Mouse (Mus musculus) forebrain, embryonic 11.5 days (tissue): ENCODE data around the gene 4931406C07Rik. TPM values are rescaled to one million over a fixed set of nuclear protein-coding genes. Genes with fewer than 3 reads are reported as not detected.

ENCODE experiments used
- ATAC-seq: fragments of 200-750 bp; cut with Nextera tagmentation; replicated peaks from 2 replicates; pipeline ENCODE4 v1.8.0; 2017; ENCODE audit warnings: moderate TSS enrichment; ENCODE audit not compliant: low FRiP score
- DNase-seq: peaks from one replicate; pipeline ENCODE4 v3.0.0-alpha.2; 2017; ENCODE audit warnings: low spot score
- H3K27ac ChIP-seq: fragments of 300-500 bp; sonication (generic); 2 replicates; pipeline ENCODE4 v1.5.1; 2014; ENCODE audit warnings: low read depth, low read length
- H3K27me3 ChIP-seq: fragments of 300-500 bp; sonication (generic); 2 replicates; pipeline ENCODE4 v1.6.1; 2014; ENCODE audit warnings: mild to moderate bottlenecking, low read length, mixed read lengths; ENCODE audit not compliant: control insufficient read depth, insufficient read depth
- H3K36me3 ChIP-seq: fragments of 300-500 bp; sonication (generic); 2 replicates; pipeline ENCODE4 v1.6.1; 2014; ENCODE audit warnings: mild to moderate bottlenecking, low read length, moderate library complexity, mixed read lengths; ENCODE audit not compliant: control insufficient read depth, insufficient read depth
- H3K4me1 ChIP-seq: fragments of 300-500 bp; sonication (generic); replicated peaks from 2 replicates; pipeline ENCODE4 v1.6.1; 2014; ENCODE audit warnings: low read length, mixed read lengths; ENCODE audit not compliant: control insufficient read depth, insufficient read depth
- H3K4me2 ChIP-seq: fragments of 300-500 bp; sonication (generic); 2 replicates; pipeline ENCODE4 v1.6.1; 2014; ENCODE audit warnings: low read depth, mild to moderate bottlenecking, low read length, moderate library complexity, mixed read lengths; ENCODE audit not compliant: severe bottlenecking
- H3K4me3 ChIP-seq: fragments of 300-500 bp; sonication (generic); 2 replicates; pipeline ENCODE4 v1.5.1; 2014; ENCODE audit warnings: low read depth, low read length
- H3K9ac ChIP-seq: fragments of 300-500 bp; sonication (generic); 2 replicates; pipeline ENCODE4 v1.6.1; 2014; ENCODE audit warnings: low read length
- H3K9me3 ChIP-seq: fragments of 300-500 bp; sonication (generic); 2 replicates; pipeline ENCODE4 v1.6.1; 2016; ENCODE audit warnings: low read length, mixed read lengths; ENCODE audit not compliant: control insufficient read depth
- WGBS: fragments of 180-500 bp; shearing (Covaris S2); extraction: QIAGEN DNeasy Blood & Tissue Kit; methylation state at CpG from one replicate; pipeline ENCODE4 v1.1.7; 2014; 5-methylcytosine and 5-hydroxymethylcytosine counted together
- polyA plus RNA-seq: library from polyadenylated mRNA; unstranded; fragments of >200 nt; fragmentation: Nextera tagmentation; extraction: Ambion mirVana; gene quantifications from 2 replicates; pipeline ENCODE4 v1.2.1, GENCODE M21; 2014

4931406C07Rik gene
- polyA plus RNA-seq, 1 experiment from 2014 or later, result 6.3 TPM

DNA sequence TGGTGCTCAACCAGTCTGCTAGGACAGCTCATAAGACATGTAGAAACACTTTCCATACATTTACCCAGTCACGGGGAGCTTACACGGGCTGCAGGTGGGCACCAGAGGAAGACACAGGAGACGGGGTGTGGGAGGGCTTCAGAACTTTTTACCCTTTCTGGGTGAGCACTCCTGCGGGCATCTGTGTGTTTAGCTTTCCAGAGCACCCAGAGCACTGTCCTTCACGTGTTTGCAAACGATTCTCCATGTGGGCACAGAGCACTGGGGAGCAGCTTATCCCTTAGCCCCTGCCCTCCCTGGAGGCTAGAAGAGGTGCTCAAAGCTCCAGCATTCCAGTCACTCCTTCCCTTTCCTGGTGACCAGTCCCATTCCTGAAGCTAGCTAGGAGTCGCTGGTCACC, 51.7 kb downstream of the 4931406C07Rik start:
- ATAC-seq (no peak), DNase-seq (no peak)
- Histone ChIP-seq H3K36me3 (no peaks in the 10 kb centered on the region), H3K27ac (no peak overlapping the region), H3K4me2 (no peak overlapping the region), H3K4me3 (no peak overlapping the region), H3K4me1 (no peaks in the 10 kb centered on the region), H3K27me3 (no peaks in the 10 kb centered on the region), H3K9ac (no peak overlapping the region), H3K9me3 (no peaks in the 10 kb centered on the region)
- WGBS, result 89% methylated on average over 7 of the region's 7 CpGs

DNA sequence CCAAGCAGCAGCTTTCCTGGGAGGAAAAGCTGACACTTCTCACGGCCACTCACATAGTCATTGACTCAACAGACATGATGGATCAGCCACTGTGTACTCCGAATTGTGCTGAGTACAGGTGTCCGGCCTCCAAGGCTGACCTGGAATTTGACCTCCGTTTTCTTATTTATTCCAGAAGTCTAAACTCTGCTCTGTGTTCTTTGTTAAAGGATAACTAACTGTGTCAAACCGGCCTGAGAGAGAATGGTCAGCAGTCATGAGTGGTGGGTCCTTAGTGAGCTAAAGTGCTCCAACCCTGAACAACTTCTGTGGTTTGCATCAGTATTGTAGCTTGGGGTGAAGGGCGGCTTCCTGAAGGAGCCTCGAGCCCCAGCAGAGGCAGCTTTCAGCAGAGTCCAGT, 54.1 kb downstream of the 4931406C07Rik start:
- DNase-seq, result no peak
- 79% methylated on average over 7 of the region's 7 CpGs for WGBS

DNA sequence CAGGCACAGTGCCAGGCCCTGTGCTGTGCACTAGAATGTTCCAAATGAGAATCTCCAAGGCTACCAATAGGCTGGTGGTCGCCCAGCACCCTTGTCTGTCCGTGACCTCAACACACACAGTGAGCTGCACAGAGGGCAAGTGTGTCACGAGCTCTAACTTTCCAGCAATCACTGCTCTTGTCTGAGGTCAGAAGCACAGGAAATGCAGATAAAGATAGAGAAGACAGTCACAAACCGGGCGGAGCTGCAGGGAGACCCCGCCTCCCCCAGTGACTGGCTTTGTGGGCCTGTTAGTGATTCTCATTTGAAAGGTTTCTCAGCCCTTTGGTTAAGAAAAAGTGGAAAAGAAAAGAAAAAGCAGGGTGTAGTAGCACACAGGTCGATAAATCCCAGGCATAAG, 55.9 kb downstream of the 4931406C07Rik start:
- H3K4me3 ChIP-seq, result no peak overlapping the region
- no peak for DNase-seq
- no peaks in the 10 kb centered on the region for H3K27me3 ChIP-seq
- ATAC-seq, result no peak
- H3K9me3 ChIP-seq, result no peaks in the 10 kb centered on the region
- H3K36me3 ChIP-seq, result no peaks in the 10 kb centered on the region
- no peak overlapping the region for H3K27ac ChIP-seq
- no peak overlapping the region for H3K9ac ChIP-seq
- H3K4me1 ChIP-seq, result no peaks in the 10 kb centered on the region
- WGBS, result 78% methylated on average over 7 of the region's 7 CpGs
- H3K4me2 ChIP-seq, result no peak overlapping the region

More for the DNA sequence above, 54.1 kb downstream of the 4931406C07Rik start:
- Histone ChIP-seq H3K27ac (no peak overlapping the region), H3K9ac (no peak overlapping the region), H3K4me2 (no peak overlapping the region), H3K9me3 (no peaks in the 10 kb centered on the region), H3K27me3 (no peaks in the 10 kb centered on the region), H3K4me3 (no peak overlapping the region), H3K36me3 (no peaks in the 10 kb centered on the region), H3K4me1 (no peaks in the 10 kb centered on the region)
- ATAC-seq, result no peak

DNA sequence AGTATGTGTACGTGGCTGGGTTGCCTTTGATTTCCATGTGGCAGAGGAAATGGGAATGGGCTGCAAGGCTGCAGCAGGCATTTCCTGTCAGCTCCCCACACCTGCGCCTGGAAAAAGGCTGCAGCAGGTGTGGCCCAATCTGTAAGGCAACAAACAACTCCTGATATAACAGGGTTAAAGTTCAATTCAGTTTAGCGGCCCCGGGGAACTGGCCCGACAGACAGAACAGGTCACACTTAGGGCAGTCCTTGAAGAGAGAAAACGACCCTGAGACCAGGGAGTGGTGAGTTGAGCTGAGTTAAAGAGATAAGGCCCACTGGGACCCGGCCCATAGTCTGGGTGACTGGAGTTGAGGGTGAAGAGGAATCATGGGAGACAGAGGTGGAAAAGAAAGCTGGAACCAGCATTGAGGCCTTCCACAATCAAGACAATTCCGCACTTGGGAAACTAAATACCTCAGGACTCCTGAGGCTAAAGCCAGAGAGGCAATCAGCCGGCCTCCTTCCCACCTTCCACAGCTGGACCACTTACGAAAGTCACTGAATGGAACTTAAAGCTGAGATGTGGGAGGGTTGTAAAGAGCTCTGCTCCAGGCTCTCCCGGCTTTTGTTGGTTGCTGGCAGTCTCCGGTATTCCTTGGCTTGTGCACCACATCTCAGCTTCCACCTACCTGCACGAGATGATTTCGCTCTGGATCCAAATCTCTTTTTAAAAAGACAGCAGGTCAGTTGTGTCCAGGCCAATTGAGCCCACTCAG, 60.8 kb downstream of the 4931406C07Rik start:
- DNase-seq, result no peak
- Histone ChIP-seq H3K27me3 (no peaks in the 10 kb centered on the region), H3K4me1 (no peaks in the 10 kb centered on the region), H3K9ac (no peak overlapping the region), H3K27ac (no peak overlapping the region), H3K36me3 (no peaks in the 10 kb centered on the region), H3K4me3 (no peak overlapping the region), H3K9me3 (no peaks in the 10 kb centered on the region), H3K4me2 (no peak overlapping the region)
- 82% methylated on average over 14 of the region's 14 CpGs for WGBS
- ATAC-seq, result no peak

DNA sequence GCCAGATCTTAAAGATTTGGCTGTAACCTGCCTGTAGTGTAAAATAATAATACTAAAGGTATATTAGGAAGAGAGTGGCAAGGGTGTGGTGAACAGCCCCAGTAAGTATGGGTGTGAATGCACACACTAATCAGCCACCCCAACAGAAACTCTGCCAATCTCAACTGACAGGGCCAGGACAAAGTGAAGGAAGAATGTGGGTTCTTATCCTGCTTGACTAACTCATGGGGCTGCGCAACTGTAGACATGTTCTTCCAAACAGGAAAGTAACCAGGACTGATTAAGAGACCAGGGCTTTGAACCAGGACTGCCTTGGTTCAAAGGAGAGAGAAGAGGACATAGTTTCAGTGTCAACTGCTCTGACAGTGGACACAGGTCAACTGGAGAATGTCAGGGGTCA, 64.1 kb downstream of the 4931406C07Rik start:
- Histone ChIP-seq H3K4me3 (no peak overlapping the region), H3K9ac (no peak overlapping the region), H3K27ac (no peak overlapping the region), H3K4me2 (no peak overlapping the region), H3K36me3 (no peaks in the 10 kb centered on the region), H3K4me1 (no peaks in the 10 kb centered on the region), H3K9me3 (no peaks in the 10 kb centered on the region), H3K27me3 (no peaks in the 10 kb centered on the region)
- no peak for DNase-seq
- WGBS, result 85% methylated on average over 1 of the region's 1 CpGs
- ATAC-seq, result no peak

DNA sequence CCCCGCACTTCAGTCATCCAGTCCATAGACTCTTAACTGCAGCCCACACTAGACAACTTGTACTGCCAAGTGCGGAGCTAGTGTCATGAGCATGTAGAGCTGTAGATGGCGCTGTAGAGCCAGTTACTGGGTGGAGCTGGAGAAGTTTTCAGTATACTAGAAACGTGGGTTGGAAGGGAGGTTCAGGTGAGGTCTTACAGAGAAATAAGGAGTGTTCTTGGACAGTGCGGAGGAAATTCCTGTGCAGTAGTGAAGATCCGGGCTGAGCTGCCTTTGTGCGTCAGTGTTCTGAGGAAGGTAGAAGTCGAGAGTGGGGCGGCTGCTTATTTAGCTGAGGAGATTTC, 64.7 kb downstream of the 4931406C07Rik start:
- Histone ChIP-seq H3K9ac (no peak overlapping the region), H3K9me3 (no peaks in the 10 kb centered on the region), H3K27me3 (no peaks in the 10 kb centered on the region), H3K36me3 (no peaks in the 10 kb centered on the region), H3K27ac (no peak overlapping the region), H3K4me2 (no peak overlapping the region), H3K4me3 (no peak overlapping the region), H3K4me1 (no peaks in the 10 kb centered on the region)
- peak; percentile 73 for DNase-seq
- ATAC-seq, result no peak
- 45% methylated on average over 9 of the region's 9 CpGs for WGBS

DNA sequence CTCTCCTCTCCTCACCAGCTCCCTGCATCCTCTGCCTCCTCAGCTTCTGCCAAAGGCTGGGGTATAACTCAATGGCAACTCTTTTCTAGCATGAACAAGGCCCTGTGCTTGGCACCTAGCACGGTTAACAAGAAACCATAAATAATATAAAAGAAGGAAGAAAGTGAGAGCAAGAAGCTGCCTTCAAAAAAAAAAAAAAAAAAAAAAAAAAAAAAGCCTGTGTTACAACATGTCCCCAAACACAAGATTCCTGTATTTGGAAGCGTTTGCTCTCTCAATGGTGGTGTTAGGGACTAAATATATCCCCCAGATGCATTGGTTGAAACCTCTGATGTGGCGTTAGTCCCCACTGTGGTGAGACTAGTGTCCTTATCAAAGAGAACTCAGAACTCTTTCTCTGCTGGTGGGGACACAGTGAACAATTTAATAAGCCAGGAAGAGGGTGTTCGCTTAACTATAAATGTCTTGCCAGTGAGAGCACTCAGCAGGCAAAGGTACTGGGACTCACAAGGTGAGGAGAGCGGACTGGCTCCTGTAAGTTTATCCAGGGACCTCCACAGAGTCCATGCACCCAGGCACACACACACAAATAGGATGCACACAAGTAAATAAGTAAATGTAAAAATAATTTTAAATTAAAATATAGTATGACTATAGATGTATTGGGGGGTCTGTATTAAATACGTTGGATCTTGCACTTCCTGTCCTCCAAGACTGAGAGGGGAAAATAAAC, 65.2 kb downstream of the 4931406C07Rik start:
- H3K4me2 ChIP-seq, result no peak overlapping the region
- ATAC-seq (no peak), DNase-seq (no peak)
- no peaks in the 10 kb centered on the region for H3K36me3 ChIP-seq
- H3K4me1 ChIP-seq, result no peaks in the 10 kb centered on the region
- no peak overlapping the region for H3K4me3 ChIP-seq
- H3K9ac ChIP-seq, result no peak overlapping the region
- 76% methylated on average over 6 of the region's 6 CpGs for WGBS
- no peaks in the 10 kb centered on the region for H3K27me3 ChIP-seq
- H3K27ac ChIP-seq, result no peak overlapping the region
- H3K9me3 ChIP-seq, result no peaks in the 10 kb centered on the region

DNA sequence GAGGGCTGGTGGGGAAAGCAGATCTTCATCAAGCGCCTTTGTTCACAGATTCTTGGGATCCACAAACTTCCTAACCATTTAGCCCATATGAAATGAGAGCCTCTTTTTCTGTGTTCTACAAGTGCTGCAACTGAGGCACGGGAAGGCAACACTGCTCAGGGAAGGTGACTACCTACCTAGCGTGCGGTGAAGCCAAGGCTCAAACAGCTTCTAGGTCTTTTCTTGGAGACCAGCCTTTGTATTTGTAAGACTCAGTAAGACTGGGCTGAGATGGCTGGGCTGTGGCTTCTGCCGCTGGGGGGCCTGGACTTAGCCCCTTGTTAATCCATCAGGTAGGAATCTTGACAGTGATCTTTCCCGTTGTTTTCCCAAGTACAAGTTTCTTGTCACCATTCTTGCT, 66.2 kb downstream of the 4931406C07Rik start:
- H3K4me2 ChIP-seq, result no peak overlapping the region
- 94% methylated on average over 6 of the region's 6 CpGs for WGBS
- H3K4me1 ChIP-seq, result no peaks in the 10 kb centered on the region
- no peaks in the 10 kb centered on the region for H3K27me3 ChIP-seq
- H3K36me3 ChIP-seq, result no peaks in the 10 kb centered on the region
- H3K4me3 ChIP-seq, result no peak overlapping the region
- ATAC-seq (no peak), DNase-seq (no peak)
- no peak overlapping the region for H3K27ac ChIP-seq
- H3K9ac ChIP-seq, result no peak overlapping the region
- no peaks in the 10 kb centered on the region for H3K9me3 ChIP-seq
